Mouse (Mus musculus) brain, adult 10 weeks (tissue): ENCODE measurements around the gene Cdc7. TPM values are rescaled to one million over a fixed set of nuclear protein-coding genes. Genes with fewer than 3 reads are reported as not detected.

Source experiments
- polyA plus RNA-seq: library from polyadenylated mRNA; stranded (reverse); fragments of 350-450 nt; fragmentation: Illumina TruSeq; extraction: RNeasy Lipid Tissue Mini Kit (QIAGEN cat#74804); gene quantifications from one replicate; pipeline ENCODE4 v1.2.3, GENCODE M21; 2015; ENCODE audit warnings: low read depth, low replicate concordance

The Cdc7 gene
- 15.4 TPM for polyA plus RNA-seq

GRCm38 (mm10) chr5:106963584-106964512 is at the start of gene Cdc7:
Cdc7 (plus strand) TSS chr5:106964322.

GRCm38 (mm10) chr5:106925488-106926368 is 38.4 kb upstream of the Cdc7 start, which contains the start of gene Hfm1:
Hfm1 (minus strand) TSS chr5:106926321.

Other genes with a start within 250 kb of the Cdc7 start
- gene Hfm1, start 38.0 kb upstream of the Cdc7 start, polyA plus RNA-seq: 2.2 TPM